In the genomic region with DNA sequence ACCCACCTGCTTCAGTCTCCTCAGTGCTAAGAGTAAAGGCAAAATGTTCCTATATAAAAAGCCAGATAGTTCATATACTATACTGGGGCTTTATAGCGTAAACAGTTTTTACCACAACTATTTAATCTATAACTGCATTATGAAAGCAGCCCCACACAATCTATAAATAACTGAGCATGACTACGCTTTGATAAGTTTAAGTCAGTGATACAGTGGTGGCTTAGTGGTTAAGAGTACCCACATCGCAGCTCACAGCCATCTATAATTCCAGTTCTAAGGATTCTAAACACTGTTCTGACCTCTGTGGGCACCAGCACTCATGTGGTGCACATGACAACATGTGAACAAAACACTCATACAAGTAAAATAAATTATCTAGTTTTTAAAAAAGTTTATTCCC, we compare ENCODE assay signal across 13 mouse cellular contexts. TPM values are rescaled to one million over a fixed set of nuclear protein-coding genes. Genes with fewer than 3 reads are reported as not detected.
"Had no signal": no experiment of that assay in that cellular context is flagged by ENCODE, and none has a peak within 500 bp of the region (broad histone marks: within the 10 kb centered on the region; RNA-seq: fewer than 3 reads in every experiment).

No protein-coding gene starts in this region.

- H3K27me3 ChIP-seq: intestine, embryonic 15.5 days; limb, embryonic 15.5 days; midbrain, embryonic 13.5 days had no signal

- ATAC-seq: intestine, embryonic 15.5 days; midbrain, embryonic 13.5 days had no signal

- H3K4me1 ChIP-seq: intestine, embryonic 15.5 days; limb, embryonic 15.5 days; midbrain, embryonic 13.5 days had no signal

- H3K27ac ChIP-seq: intestine, embryonic 15.5 days; kidney, postnatal 0 days; limb, embryonic 15.5 days; macrophage; midbrain, embryonic 13.5 days had no signal

- H3K4me3 ChIP-seq: intestine, embryonic 15.5 days; limb, embryonic 15.5 days; midbrain, embryonic 13.5 days had no signal

- H3K9ac ChIP-seq: intestine, embryonic 15.5 days; limb, embryonic 15.5 days; lung, embryonic 14.5 days; midbrain, embryonic 13.5 days had no signal

- DNase-seq: kidney, adult 2 months; kidney, postnatal 36 days; layer of hippocampus, adult 9-11 months; layer of hippocampus, postnatal 36 days; lung, embryonic 14.5 days; lung, postnatal 14 days; right cerebral cortex, postnatal 14 days; thymus, postnatal 36 days had no signal

- H3K9me3 ChIP-seq: intestine, embryonic 15.5 days; limb, embryonic 15.5 days; midbrain, embryonic 13.5 days had no signal

- H3K4me2 ChIP-seq: intestine, embryonic 15.5 days; limb, embryonic 15.5 days; lung, embryonic 14.5 days; midbrain, embryonic 13.5 days had no signal

RNA-seq across cellular contexts. Expression of a gene that starts 48.3 kb away (rescaled TPM):
- polyA plus RNA-seq: macrophage had no signal
